Mouse (Mus musculus) hindlimb bud, embryonic 11.5 days (tissue): ENCODE data around the gene Fmo4.
A peak's percentile ranks its signal among the peaks of the same experiment; 100 is the strongest.

ENCODE experiments used
- DNase-seq: peaks from one replicate; pipeline ENCODE4 v3.0.0-alpha.2; 2012; ENCODE audit warnings: low read depth, low spot score; ENCODE audit errors: extremely low spot score

Fmo4 gene

DNA sequence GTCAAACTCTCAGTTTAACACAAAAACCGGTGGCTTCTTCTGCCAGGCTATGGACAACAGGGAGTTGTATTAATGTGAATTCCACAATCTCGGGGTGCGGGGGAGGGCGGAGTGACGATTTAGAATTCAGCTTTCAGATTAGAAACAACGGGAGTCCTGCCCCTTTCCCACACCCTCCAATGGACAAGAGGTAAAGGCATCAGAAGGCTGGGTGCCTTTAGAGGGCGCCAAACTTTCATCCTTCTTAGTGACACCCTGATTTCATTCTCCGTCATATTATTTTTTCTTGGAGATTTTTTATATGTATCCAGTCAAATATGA, at the start of gene Fmo4:
TSS of gene Fmo4 (minus strand) at position 137 of the 321 bp plus-strand sequence.
- DNase-seq: no peak

DNA sequence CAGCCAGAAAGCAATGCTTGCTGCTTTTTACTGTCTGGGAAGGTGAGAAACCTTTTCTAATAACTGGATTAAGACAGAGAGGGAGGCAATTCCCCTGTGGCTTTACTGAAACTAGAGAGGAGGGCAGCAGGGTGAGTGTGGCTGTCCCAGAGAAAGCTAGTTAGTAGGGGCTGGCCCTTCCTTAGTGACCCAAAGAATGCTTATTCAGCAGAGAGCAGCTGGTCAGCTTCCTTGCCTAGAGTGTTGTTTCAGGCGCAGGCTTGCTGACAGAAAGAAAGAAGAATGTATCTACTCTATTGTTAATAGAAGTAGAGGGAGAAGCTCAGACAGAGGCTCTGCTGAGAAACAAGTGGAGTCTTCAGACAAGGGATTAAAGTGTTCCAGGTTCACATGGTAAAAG, 48.6 kb upstream of the Fmo4 start:
- DNase-seq: no peak

DNA sequence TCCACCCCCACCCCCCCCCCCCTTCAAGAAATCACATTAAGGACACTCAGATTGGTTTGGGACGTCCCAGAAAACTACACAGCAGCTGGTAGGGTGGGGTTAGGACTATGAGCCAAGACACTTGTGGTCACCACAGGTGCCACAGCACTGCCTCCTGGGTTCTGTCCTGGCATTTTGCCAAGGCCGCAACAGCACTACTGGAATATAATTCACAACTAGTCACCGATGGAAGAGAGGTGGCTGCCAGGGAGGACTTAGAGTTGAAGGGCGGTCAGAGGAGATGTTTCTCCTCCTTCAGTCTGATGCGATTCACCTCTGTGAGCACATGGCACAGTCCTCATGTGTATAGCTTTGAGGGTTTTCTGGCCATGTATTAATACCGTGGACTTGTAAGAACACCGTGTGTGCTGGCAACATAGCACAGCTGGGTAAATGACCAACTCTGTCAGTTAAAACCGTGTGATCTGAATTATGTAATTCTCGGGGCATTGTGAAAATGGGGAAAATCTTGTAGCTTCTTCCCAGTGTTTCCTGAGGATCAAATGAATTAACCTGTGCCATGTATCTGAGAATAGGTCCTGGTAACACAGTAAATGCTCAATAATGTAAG, 46.3 kb upstream of the Fmo4 start:
- no peak for DNase-seq

DNA sequence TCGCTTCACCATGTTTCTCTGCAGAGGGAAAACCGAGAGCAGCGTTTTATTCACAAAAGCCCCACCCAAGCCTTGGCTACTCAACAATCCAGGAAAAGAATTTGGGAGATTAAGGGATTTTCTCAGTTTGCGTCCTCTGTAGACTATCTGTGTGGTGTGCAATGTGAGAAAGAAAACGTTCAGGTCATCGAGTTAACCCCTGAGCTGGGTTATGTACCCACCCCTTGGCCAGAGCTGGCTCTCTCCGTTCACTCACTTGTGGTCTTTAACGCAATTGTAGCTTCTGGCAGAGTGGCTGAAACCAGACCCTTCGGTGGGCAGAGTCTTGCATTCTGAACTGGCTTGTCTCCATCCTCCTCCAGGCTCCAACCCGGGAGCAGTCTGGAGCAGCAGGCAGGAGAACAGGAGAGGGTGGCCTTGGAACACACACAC, 45.8 kb upstream of the Fmo4 start:
- DNase-seq: no peak

DNA sequence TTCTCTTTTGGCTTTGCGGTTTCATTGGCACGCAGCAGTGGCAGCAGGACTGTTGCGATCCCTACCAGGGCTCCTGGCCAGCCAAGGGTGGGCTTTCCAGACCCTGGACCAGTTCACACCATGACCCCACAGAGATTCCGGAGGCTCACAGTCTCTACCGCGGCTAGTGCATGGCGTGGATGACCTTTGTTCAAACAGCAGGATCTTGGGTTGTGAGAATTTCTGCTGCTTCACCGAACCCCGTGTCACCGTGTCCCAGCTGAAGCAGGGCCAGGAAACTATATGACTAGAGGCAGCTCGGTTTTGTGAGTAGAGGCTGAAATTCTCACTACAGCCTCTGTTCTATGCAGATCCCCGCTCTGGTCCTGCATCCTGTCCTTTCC, 45.0 kb upstream of the Fmo4 start:
- no peak for DNase-seq

DNA sequence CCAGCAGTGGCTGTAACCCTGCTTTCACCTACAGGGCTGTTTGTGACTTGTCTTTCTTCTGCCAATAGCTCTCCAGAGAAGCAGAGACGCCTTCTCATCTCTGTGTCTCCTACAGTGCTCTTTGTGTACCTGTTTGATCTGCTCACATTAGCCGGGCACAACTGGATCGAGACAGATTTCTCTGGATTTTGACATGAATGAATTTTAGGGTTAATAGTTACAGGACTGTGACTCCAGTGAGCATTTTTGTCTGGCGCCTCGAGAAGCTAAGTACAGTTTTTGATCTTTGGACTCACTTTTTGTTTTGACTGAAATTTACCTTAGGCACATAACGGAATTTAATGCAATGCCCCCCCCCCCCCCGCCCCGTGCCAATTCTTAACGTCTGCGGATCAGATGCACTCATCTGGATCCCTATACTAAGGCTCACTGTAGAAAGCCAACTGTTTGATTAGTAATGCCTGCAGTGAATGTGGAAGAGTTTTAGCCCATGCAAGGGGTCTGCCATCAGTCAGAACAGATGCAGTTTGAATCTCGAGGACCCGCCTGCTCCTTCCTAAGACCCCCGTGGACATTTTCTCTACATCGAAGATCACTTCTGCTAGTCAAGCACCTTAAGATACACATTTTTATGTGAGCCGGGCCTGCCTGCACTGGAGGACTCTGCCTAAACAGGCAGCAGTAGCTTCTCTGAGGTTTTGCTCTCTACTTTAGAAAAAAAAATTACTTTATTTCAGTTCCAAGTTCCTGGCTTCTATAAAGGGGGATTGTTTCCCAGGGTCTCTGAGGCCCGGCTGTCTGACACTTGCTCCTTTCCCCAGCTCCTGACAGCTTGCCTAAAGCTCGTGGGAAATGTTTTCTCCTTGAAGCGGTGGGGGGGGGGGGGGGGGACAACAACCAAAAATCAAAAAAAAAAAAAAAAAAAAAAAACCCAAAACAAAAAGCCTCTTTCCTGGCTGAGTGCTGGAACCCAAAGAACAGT, 44.3 kb upstream of the Fmo4 start:
- no peak for DNase-seq

DNA sequence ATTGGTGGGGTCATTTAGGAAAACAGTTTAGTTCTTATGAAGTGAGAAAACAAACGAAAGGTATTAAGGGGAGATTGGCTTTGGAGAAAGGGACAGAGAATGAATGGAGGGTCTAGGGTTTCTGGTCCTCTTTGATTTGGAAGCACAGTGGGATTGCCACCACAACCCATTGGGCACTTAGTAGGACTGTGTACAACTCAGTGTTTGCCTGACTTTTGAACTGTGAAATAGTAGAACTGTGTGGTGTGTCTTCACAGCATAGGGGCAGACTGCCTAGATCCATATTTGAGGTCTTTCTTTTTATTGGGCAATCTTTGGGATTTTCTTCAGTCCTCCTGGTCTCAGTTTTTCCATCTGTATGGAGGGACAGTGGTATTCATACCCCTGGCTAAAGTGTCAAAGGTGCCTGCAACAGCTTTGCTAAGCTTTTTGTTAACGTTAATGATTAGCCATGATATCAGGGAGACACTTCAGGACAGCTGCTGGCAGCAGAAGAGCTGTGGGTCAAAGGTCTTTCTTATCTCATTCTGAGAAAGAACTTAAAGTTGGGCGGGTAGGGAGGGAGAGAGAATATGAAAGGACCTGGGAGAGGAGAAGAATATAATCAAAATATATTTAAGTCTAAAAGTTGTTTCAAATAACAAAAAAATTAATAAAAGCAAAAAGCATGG, 40.2 kb upstream of the Fmo4 start:
- no peak for DNase-seq

DNA sequence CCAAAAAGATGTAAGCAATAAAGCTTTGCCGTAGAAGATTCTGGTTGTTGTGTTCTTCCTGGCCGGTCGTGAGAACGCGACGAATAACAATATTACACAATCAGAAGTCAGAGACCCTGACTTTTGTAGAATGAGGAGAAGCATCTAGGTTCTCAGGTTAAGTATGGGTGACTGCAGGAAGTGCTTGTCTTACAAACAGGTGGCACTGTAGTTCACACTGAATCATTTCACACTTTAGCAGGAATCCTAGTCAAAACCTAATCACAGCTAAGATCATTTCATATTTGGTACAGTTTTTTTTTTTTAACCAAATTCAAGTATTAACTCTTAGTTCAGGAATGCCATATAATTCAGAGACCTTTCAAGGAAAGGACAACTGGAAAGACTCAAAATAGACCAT, 33.8 kb upstream of the Fmo4 start:
- DNase-seq: no peak

DNA sequence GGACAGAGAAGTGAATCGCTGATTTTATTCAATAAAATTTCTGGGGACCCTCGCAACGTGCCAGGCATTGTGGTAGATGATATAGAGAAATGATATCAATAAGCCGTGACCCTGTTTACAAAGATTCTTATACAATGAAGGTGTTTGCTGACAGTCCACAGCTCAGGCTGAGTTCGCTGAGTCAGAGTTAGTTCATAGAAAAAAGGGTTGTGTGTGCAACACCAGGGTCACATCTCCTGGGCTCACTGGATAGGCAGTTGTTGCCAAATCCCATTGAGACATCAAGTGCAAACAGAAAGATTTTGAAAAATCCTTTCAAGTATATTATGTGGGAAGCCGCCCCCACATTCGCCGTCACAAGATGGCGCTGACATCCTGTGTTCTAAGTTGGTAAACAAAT, 26.4 kb upstream of the Fmo4 start:
- DNase-seq: no peak

DNA sequence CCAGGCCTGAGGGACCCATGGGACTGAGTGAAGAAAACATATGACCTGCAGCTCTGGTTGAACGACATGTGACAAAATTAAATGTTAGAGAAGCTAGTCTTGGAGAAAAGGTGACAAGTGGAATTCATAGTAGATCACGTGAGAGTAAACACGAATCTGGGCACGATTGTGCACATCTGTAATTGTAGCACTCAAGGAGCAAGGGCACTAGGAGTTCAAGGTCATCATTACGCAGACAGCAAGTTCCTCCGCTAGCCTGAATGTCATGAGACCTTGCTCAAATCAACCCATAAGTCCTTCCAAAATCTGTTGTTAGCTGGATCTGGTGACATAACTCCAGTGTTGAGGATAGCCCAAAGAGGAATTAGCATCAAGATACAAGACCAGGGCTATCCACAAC, 25.2 kb upstream of the Fmo4 start:
- DNase-seq: no peak

DNA sequence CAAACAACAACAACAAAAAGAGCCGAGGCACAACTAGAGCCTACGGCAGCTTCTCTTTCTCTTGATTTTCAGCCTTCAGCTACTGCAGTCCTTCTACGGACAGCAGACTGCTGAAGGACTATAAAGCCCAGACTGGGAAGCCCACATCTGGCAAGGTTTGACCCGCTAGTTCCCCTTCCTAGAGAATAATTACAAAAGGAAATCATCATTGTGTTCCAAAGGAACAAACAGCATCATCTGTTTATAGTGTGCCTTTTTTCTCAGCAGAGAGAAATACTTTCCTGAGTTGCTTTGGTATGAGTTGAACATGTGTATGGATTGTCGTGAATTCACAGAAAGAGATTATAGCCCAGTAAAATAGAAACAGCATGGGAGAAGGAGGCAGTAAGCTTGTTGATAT, 20.6 kb upstream of the Fmo4 start:
- DNase-seq: no peak

DNA sequence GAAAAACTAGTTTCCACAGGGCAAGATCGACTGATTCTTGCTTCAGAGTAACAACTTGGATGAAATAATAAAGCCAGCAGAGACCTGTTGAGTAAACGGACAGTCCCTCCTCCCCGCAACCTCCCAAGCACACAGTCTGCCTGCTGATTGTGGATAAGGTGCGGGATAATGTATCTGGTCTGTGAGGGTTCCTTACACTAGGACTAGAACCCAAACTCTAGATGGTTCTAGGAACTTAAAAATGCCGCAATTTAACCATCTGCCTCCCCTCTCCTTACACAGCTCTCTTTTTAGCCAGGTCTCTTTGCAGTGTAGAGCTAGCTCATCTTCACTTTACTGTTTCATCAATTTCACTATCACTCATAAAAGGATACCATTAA, 18.8 kb upstream of the Fmo4 start:
- no peak for DNase-seq

DNA sequence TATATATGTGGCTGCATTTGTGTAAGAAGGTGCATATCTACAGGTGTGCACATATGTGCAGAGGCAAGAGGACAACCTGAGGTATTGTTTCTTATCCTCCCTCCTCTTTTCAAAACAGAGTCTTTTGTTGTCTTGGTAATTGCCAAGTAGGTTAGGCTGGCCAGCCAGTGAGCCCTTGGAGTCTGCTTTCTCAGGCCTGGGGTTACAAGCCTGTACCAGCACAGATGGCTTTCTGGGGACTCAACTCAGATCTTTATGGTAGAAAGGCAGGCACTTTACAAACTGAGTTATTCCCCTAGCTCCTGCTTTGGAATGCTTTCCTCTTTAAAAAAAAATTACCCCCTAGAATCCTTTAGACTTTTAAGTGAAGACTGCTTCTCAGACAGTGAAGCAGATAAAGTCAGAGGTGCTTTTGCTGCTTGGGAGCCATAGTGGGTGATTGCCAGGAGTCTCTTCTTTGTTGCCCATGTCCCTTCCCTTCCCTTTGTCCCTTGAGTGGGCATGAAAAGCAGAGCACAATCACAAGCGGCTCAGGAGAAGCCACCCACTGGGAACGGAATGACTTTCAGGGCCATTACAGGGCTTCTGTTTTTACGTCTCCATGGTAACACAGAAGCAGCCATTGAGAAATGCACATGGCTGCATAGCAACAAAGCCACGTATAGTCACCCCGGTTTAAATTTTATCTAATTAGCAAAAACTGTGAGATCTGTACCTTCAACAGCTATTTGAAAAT, 18.2 kb upstream of the Fmo4 start:
- peak; percentile 72 for DNase-seq

DNA sequence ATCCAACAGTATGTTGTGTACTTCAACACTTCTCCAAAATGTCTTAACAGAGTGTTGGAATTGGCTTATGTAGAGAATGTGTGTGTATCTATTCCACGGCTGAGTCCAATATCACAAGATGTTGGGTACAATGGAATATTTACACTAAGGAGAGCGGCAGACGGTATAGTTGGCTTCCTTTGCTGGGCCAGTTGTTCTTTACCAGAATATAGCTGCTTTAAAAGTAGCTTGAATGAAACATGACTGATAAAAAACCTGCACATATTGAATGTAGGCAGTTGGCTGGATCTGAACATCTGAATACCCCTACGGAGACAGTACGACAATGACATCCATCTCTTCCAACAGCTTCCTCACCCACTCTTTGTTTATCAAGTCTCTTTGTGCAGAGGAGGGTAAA, 5.5 kb upstream of the Fmo4 start:
- DNase-seq: no peak

DNA sequence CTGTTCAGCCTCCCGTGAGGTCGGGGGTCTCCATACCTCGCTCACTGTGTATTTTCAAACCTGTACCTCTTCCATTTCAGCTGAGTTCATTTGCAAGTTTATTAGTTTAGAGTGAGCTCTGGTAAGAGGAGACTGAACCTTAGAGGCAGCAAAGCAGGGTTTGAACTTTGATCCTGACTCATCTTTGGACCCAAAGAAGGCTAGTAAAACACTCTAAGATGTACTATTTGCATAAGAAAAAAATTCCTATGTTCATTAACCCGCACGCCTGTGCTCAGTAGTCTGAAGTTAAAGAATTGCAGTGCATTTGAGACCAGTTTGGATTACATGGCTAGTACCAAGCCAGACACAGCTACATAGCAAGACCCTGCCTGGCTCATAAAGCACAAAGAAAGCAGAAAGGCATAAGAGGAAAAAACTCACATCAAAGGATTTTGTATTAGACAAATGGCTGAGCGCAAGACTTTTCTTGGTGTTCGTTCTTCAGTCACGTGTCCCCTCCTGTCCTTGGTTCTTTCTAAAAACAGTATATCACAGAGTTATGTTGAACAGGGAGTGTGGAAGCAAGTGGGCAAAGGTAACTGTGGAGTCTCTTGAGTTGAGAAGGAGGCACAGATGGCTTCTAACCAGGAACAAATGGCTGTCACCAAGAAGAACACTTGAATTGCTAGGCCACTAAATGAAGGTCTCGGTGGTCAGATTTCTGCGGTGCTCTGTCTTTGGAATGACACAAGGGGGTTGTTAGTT, 1.8 kb upstream of the Fmo4 start:
- DNase-seq: no peak

DNA sequence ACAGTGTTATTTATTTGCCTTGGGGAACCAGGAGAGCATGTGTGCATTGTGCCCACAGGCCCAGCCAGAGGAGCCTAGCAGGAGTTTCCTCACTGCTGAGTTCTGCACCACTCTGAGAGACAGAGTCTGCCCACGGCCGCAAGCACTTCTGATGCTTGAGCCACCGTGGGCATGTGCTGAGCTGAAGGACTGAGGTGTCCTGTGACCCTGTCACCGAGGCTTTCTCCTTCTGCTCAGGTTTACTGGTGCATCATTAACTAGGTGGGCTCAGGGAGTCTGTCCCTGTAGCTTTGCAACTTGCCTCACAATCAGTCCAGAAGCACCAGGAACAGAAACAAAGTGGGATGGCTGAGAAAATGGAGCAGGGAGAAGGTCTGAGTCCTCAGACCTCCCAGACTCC, 1.2 kb upstream of the Fmo4 start:
- no peak for DNase-seq

DNA sequence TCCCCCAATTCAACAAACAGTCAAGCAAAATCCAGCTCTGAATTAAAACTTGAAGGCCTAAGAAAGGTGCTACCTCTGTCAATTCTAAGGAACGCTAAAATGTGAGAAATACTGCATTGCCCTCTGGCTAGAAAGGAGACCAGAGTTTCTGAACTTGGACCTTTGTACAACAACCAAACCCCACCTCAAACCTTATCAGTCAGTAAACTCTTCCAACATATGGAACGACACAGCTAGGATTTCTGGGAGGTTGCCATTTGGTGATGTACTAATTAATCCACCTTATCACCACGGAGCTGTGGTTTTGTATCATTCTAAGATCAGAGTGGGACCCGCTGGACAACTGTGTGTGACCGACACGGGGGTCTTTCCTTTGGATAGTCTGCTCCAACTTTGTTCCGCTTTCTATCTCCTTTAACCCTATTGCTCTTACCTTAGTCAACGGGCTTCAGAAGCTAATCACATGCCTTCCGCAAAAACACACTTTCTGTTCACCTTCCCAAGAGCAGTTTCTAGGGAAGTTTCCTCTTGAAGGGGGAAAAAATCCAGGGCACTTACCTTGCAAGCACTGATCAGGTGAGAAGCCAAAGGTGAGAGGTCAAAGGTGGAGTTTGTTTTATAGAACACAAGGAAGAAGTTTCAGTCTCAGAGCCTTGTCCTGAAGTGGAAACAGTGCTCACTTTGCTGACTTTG, 483 bp downstream of the Fmo4 start:
- no peak for DNase-seq

DNA sequence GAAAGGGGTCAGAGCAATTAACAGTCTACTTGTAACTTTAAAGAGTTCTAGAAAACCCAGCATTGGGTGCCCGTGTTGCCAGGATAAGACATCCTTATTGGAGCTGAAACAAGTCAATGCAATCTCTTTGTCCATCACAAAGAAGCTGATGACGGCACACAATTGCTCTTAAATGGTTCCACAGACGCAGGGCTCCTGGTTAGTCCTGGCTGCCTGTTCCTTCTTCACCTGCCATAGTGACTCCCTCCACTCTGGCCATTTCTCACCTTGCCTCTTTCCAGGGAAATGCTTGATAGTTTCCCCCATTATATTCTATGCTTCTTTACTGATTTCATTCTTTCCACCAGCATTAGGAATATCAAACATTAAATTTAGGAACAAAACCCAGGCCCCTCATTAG, 5.2 kb downstream of the Fmo4 start:
- DNase-seq: no peak

DNA sequence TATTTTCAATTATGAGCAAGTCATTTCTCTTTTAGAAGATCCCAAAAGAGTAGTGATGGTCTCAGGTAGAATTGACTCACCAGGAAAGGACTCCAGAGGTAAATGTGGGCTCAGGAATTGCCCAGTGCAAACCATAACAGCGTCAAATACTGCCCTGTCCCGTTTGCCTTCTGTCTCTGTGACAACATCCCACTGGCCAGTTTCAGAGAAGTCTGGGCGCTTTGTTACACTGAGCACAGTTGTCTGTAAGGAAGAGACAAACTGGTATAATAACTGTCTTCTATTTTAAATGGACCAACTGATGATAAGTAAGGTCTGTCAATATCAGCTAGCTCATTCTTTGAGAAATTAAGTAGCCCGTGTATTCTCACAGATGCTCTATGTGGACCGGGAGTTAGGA, 6.3 kb downstream of the Fmo4 start:
- no peak for DNase-seq

DNA sequence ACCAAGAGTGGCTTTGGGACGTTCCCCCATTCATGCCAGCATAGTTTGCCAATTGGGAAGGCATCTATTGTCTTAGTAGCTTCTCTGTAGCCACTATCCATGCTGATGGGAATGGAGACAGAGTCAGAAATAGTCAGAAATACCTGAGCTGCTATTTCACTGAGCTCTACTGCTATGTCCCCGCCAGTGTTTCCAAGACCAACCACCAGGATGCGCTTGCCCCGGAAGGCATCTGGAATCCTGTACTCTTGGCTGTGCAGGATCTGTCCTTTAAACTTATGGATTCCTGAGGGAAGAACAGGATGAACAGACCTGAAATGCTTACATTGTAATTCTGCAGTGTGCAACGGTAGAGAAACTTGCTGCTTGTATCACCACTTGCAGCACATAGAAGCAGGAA, 8.8 kb downstream of the Fmo4 start:
- DNase-seq: no peak
